Mouse (Mus musculus) ES-Bruce4 (cell line): ENCODE measurements around the gene Cotl1.

ENCODE experiments used
- CTCF ChIP-seq: IDR thresholded peaks from one replicate; pipeline ENCODE4 v1.8.1; 2011; ENCODE audit warnings: low read depth, low read length
- POLR2A ChIP-seq: IDR thresholded peaks from one replicate; pipeline ENCODE4 v1.8.1; 2011; ENCODE audit warnings: low read length; ENCODE audit not compliant: insufficient read depth

DNA sequence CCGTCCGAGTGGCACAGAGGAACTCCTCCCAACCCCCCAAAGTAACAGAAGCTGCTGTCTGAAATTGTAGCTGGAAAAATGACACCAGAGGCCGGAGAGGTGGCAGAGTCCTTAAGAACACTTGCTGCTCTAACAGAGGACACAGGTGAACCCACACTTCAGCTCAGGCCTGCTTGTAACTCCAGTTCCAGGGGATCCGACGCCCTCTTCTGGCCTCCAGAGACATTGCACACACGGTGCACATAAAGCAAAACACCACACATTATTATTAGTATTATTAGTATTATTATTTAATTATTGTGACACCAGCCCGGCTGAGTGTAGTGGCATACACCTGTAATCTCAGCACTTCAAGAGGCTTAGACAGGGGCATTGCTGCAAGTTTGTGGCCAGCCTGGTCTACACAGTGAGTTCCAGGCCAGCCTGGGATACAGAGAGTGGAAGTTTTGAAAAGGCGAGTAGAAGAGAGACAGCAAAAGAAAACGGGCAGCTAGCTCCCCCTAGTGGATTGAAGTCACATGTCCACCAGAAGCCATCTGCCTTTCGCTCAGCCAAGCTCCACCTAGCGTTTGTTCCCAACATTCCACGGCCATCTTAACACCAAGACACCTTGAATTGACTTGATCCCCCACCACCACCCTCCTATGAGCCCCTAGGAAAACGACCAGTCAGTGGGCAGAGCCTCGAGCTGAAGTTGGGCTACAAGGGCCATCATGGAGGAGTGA lies 61.2 kb downstream of the Cotl1 start:
- peak; percentile 100 for TF ChIP-seq CTCF
- no peak for TF ChIP-seq POLR2A
